Mouse (Mus musculus) bone marrow, adult 2 months (tissue): ENCODE data around the gene Adgb.

Experiments
- CTCF ChIP-seq: fragments of 200-500 bp; IDR thresholded peaks from 2 replicates; pipeline ENCODE4 v1.5.1; 2011; ENCODE audit warnings: low read length, control low read depth; ENCODE audit not compliant: control insufficient read depth, insufficient read depth
- POLR2A ChIP-seq: fragments of 200-500 bp; IDR thresholded peaks from 2 replicates; pipeline ENCODE4 v1.6.1; 2011; ENCODE audit warnings: low read depth, mild to moderate bottlenecking, control low read depth, low read length, borderline replicate concordance; ENCODE audit not compliant: control insufficient read depth

GRCm38 (mm10) chr10:10343930-10344329 is 128.2 kb downstream of the Adgb start:
- no peak for TF ChIP-seq CTCF
- TF ChIP-seq POLR2A, result no peak
